Mouse (Mus musculus): Measurements from ENCODE around the gene Dennd1b.

- TF ChIP-seq CTCF (IDR thresholded peaks at IDR 0.05; ENCODE audit: low read depth) (no peak), EP300 (IDR thresholded peaks at IDR 0.05; ENCODE audit: low read depth) (no peak)
Observed at GRCm38 (mm10) chr1:139092722-139093121, 129.5 kb downstream of the Dennd1b start.

All from liver, embryonic 14.5 days (tissue).